In the genomic region with DNA sequence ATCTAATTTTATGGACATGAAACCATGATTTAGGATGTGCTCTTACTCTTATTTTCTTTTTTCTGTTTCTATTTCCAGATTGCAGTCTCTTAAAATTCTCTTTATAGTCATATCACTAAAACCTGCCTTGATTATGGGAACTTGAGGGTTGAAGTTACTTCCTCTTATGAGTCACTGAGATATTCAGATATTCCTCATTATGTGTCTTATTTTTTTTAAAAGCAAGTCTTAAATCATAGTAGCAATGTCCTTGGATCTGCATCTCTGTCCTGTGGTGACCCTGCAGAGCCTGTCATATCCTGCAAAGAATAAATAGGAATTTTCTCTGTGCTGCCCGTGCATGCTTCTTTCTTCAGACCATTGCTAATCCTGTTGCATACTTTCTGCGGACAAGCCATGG, we compare ENCODE assay signal across 31 mouse cellular contexts. TPM values are rescaled to one million over a fixed set of nuclear protein-coding genes. Genes with fewer than 3 reads are reported as not detected.
"Had no signal": no experiment of that assay in that cellular context is flagged by ENCODE, and none has a peak within 500 bp of the region (broad histone marks: within the 10 kb centered on the region; RNA-seq: fewer than 3 reads in every experiment).

No protein-coding gene starts in this region.

- DNase-seq: kidney, postnatal 25 days; left cerebral cortex, postnatal 4 days; liver; lung, adult 18-20 months; lung, postnatal 10 days; lung, postnatal 36 days; right cerebral cortex, adult 18-20 months; right cerebral cortex, postnatal 14 days; right cerebral cortex, postnatal 4 days; thymus, adult 2 months; thymus, postnatal 14 days; thymus, postnatal 4 days had no signal

- H3K27ac ChIP-seq: kidney, postnatal 0 days; layer of hippocampus, adult 2 months; limb, embryonic 13.5 days; liver, embryonic 12.5 days; liver, embryonic 15.5 days; lung, embryonic 15.5 days; midbrain, embryonic 10.5 days; midbrain, embryonic 13.5 days; stomach, postnatal 0 days had no signal

- H3K4me1 ChIP-seq: limb, embryonic 13.5 days; liver, embryonic 12.5 days; liver, embryonic 15.5 days; lung, embryonic 15.5 days; megakaryocyte, embryonic 14.5 days; midbrain, embryonic 10.5 days; midbrain, embryonic 13.5 days had no signal

- ATAC-seq: liver, embryonic 12.5 days; midbrain, embryonic 13.5 days had no signal

- H3K9ac ChIP-seq: limb, embryonic 13.5 days; liver, embryonic 12.5 days; liver, embryonic 15.5 days; lung, embryonic 15.5 days; midbrain, embryonic 13.5 days had no signal

- H3K4me3 ChIP-seq: layer of hippocampus, adult 2 months; limb, embryonic 13.5 days; liver, embryonic 12.5 days; liver, embryonic 15.5 days; lung, embryonic 15.5 days; megakaryocyte, embryonic 14.5 days; midbrain, embryonic 10.5 days; midbrain, embryonic 13.5 days had no signal

- H3K36me3 ChIP-seq: limb, embryonic 13.5 days; liver, embryonic 12.5 days; liver, embryonic 15.5 days; lung, embryonic 15.5 days; midbrain, embryonic 10.5 days; midbrain, embryonic 13.5 days had no signal

- H3K27me3 ChIP-seq: limb, embryonic 13.5 days; liver, embryonic 12.5 days; liver, embryonic 15.5 days; lung, embryonic 15.5 days; midbrain, embryonic 13.5 days had no signal

- H3K4me2 ChIP-seq: limb, embryonic 13.5 days; liver, embryonic 12.5 days; liver, embryonic 15.5 days; lung, embryonic 15.5 days; midbrain, embryonic 13.5 days had no signal

- H3K9me3 ChIP-seq: limb, embryonic 13.5 days; liver, embryonic 12.5 days; liver, embryonic 15.5 days; lung, embryonic 15.5 days; megakaryocyte, embryonic 14.5 days; midbrain, embryonic 10.5 days; midbrain, embryonic 13.5 days had no signal

RNA-seq across cellular contexts. Expression of a gene that starts 31.2 kb away (rescaled TPM):
- total RNA-seq: layer of hippocampus, adult 2 months; layer of hippocampus, postnatal 14 days; left cerebral cortex, adult 8-10 months; left cerebral cortex, postnatal 14 days; left cerebral cortex, postnatal 4 days; midbrain, postnatal 0 days had no signal
- polyA plus RNA-seq: kidney, embryonic 14.5 days; kidney, postnatal 0 days; large intestine, adult 2 months; limb, embryonic 13.5 days; liver, embryonic 12.5 days; liver, embryonic 15.5 days; lung, embryonic 15.5 days; midbrain, embryonic 10.5 days; midbrain, embryonic 13.5 days; midbrain, postnatal 0 days; neural tube, embryonic 11.5 days; neural tube, embryonic 14.5 days; stomach, embryonic 14.5 days; stomach, postnatal 0 days; thymus, adult 2 months had no signal
